Mouse (Mus musculus) fat pad, adult 2 months (tissue): ENCODE data around the gene Fcgbp.
"Not testable (repeated sequence)": the region's sequence is repeated elsewhere in the genome, so short reads cannot be mapped to it uniquely, and the experiment has no call there.

Experiments
- DNase-seq: peaks from one replicate; pipeline ENCODE4 v3.0.0-alpha.2; 2011; ENCODE audit warnings: low read depth, low spot score; ENCODE audit errors: extremely low read depth

Gene Fcgbp

DNA sequence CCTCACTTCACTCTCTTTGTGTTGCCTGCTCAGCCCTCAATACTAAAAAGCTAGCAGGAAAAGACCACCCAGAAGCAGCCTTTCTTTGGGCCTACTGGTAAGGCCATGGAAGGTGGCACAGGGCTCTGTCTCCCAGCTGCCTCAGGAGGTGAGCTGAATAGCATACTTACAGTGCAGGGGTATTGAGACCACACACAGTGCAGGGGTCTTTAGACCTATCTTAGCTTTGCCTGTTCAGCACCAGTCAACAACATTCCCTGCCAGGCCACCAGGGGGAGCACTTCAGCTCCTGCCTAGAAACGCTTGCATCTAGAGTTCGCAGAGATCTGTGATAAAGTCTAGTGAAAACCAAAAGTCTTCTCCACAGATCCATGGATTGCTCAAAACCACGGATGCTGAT lies 77.2 kb downstream of the Fcgbp start:
- DNase-seq: no peak

DNA sequence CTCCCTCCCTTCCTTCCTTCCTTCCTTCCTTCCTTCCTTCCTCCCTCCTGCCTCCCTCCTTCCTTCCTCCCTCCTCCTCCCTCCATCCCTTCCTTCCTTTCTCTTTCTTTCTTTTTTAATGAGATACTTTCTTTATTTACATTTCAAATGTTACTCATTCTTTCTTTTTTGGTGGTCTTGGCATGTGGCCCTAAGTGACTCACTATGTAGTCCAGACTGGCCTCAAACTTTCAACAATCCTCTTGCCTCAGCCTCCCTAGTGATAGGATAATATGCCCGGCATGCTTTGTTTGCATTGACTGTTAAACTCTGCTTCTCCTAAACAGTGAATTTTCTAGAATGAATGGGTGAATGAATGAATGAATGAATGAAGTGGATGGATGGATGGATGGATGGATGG lies 78.8 kb downstream of the Fcgbp start:
- no peak for DNase-seq

DNA sequence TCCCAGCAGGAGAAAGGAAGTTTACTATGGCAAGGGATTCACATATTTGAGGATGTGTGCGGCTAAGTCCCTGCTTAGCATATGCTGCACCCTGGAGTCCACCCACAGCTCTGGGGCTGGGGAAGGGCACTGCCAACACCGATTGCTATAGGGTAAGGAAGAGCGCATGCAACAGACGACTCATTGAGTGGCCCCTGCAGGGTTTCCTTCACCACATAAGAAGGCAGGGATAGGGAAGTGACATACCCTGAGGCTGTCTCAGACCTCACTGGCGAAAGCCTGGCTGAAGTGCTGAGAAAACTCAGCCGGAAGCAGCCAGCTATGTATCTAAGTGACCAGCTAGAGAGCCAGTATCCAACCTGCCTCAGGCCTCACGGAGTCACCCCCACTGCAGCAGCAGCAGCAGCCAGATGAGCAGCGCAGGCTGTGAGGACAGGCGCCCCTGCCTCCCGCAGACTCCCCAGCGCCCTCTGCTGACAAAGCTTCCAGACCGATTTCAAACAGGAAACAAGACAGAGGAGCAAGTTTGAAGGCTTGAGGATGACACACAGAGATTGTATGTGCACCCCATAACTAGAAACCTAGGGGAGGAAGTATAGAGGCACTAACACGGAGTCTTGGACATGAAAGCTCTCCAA lies 80.7 kb downstream of the Fcgbp start:
- no peak for DNase-seq

DNA sequence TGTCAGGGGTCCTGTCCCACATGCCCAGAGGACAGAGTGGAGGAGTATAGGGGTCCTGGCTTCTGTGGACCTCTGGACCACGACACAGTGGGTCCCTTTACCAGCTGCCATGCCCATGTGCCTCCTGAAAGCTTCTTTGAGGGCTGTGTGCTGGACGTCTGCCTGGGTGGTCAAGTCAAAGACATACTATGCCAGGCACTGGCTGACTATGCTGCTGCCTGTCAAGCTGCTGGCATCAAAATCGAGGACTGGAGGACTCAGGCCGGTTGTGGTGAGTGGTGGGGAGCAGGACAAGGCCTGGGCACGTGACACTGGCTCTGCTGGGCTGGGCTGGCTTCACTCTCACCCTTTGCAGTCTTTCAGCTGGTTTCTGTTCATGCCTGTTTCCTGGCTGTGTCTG lies 82.6 kb downstream of the Fcgbp start:
- DNase-seq: not testable (repeated sequence)

DNA sequence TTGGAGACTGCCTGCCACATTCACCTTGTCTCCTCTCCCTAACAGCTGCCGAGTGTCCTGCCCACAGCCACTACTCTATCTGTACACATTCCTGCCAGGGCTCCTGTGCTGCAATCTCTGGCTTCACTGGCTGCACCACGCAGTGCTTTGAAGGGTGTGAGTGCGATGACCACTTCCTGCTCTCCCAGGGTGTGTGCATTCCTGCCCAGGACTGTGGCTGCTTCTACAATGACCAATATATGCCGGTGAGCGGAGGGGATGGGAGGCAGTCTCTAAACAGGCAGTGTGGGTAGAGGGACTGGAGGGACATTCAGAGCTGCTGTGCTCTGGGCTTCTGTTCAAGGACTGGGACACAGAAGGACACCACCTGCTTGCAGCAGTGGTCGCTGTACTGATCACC lies 88.3 kb downstream of the Fcgbp start:
- DNase-seq: no peak

DNA sequence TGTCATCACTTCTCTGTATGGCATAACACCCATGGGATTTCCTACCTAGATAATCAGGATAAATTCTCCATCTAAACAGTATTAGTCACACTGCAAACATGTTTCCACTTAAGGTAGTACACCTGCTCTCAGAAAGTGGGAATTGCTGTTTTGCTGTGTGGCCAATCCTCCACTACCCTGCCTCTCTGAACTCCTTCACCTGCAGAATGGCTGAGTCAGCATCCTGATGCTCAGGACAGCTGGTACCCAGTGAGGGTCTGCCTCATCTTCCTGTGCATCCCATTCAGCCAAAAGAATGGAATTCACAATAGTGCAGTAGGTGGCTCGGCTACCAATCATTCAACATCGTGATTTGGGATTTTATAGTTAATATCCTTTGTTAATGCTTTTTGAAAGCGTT lies 88.9 kb downstream of the Fcgbp start:
- DNase-seq: no peak

DNA sequence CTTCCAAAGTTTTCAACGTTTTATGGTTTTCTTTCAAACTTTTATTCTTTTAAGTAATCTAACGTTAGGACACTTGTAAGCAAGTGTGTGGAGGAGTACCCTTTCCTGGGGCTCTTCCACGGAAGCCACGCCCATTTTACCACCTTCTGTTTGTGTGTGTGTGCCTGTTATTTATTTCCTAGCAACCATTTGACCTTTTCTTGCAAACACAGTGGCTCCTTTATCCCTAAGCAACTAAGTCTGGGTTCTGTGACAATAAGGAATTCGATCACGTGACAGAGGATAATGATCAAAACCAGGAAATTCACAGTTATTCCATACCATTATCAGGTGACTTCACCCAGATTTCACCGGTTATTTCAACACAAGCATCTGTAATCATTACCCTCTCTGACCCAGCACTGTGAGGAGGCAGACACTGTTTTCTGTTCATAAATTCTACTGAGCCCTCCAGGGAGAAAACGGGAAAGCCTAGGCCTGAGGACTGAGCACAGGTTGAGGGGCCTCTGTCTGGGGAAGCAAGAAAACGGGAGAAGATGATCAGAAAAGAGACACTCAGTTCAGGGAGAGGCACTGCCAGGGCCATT lies 90.2 kb downstream of the Fcgbp start:
- no peak for DNase-seq

DNA sequence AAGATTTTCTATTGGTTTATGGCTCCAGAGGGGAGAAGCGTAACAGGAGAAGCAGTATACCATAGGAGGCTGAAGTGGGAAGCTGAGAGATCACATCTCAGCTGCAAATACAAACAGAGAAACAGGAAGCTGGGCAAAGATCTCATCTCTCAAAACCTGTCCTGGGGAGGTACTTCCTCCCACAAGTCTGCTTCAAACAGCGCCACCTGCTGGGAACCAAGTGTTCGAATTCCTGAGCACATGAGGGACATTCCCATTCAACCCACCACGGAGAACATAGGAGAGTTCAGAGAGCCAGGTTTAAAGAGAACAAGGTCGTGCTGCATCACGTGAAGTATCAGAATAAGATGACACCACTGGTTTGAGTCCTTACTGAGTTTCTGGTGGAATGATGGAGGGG lies 94.4 kb downstream of the Fcgbp start:
- no peak for DNase-seq

DNA sequence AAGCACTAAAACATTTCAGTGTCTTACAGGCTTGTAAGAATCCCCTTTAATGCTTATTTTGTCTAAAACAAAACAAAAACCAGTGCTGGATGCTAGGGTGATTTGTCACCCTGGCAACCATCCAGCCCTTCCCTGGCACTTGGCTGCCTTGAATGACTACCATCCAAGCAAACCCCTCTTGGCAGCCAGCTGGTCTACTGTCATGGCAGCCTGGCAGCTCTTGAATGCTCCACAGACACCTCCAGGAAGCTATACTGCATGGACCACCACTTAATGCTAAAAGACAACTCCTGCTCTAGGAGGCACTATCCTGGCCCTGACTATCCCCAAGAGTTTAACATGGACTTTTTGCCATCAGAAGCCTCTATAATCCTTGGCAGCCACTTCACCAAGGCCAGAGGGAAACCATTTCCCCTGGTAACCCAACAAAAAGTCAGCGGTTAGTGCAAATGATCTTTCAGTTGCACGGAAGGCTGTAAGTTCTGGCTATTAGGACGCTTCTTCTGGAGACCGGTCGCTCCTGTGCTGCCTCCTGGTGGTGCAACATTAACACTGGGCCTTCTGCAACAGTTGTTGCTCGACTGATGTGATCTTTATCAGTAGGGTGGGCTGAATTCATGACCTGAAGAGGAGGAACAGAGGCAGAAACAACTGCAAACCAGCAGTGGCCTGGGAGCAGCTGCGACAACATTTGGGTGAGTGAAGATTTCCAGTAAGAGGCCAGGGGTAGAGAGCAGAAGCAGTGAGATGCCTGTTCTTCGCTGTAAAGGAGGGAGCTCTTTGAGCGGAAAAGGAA lies 97.5 kb downstream of the Fcgbp start:
- DNase-seq: no peak

DNA sequence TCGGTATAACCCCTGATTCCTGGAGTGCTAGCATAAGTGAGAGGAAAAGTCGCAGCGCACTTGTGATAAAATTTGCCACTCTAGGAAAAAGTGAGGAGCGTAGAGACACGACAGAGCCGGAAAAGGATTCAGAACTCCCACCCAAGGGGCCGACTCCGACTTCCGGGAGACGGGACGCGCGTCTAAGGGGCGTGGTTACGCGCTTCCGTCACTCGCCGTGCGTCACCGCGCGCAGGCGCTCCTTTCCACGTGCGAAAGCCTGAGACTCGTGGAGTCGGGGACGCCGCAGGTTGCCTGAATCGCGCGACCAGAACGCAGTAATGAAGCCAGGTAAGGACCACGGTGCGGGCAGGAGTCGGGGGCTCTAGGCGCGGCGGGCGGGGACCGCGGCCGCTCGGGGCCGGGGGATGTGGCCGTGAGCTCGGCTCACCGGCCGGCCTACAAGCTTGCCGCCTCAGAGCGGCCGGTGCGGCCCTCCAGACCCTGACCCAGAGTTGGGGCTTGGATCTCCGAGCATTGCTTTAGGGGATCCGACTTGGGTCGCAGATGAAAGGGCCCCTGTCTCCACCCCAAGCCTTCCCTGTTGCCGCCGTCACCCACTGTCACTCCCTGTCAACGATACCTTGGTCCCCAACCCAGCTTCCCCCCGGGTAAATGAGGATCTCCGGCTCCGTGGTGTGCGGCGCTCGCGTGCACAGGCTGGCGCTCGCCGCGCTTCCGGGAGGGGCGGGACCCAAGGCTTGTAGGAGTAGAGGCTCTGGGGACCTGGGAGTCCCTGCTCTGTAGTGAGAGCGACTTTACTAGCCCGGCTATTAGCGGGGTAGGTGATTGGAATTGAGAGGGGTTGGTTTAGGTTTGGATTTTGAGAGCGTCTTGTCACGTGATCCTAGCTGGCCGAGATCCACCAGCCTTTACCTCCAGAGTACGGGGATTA lies 98.7 kb downstream of the Fcgbp start, which contains the start of gene Fbl:
TSS of gene Fbl (plus strand) at position 222 of the 934 bp plus-strand sequence.
- DNase-seq: no peak
